Mouse (Mus musculus) heart, adult 2 months (tissue): ENCODE data around the gene Rhobtb1. TPM values are rescaled to one million over a fixed set of nuclear protein-coding genes. Genes with fewer than 3 reads are reported as not detected.

ENCODE experiments used
- DNase-seq, 2 experiments: peaks; one replicate each; pipeline ENCODE4 v3.0.0; 2021
- H3K27ac ChIP-seq: fragments of 200-600 bp; 2 replicates; pipeline ENCODE4 v1.8.1; 2022
- H3K27me3 ChIP-seq: fragments of 200-500 bp; 2 replicates; pipeline ENCODE4 v1.6.1; 2012; ENCODE audit warnings: mild to moderate bottlenecking, low read length, inconsistent platforms, mixed read lengths; ENCODE audit not compliant: control insufficient read depth, insufficient read depth
- H3K36me3 ChIP-seq: fragments of 200-500 bp; 2 replicates; pipeline ENCODE4 v1.6.1; 2012; ENCODE audit warnings: low read length, inconsistent platforms; ENCODE audit not compliant: control insufficient read depth, insufficient read depth
- H3K4me1 ChIP-seq: fragments of 200-500 bp; 2 replicates; pipeline ENCODE4 v1.6.1; 2011; ENCODE audit warnings: low read length; ENCODE audit not compliant: control insufficient read depth, insufficient read depth
- H3K4me3 ChIP-seq: fragments of 200-600 bp; 2 replicates; pipeline ENCODE4 v1.8.1; 2022
- H3K79me2 ChIP-seq: fragments of 200-500 bp; replicated peaks from 2 replicates; pipeline ENCODE4 v1.6.1; 2012; ENCODE audit warnings: mild to moderate bottlenecking, inconsistent platforms, low read length, moderate library complexity, mixed read lengths; ENCODE audit not compliant: control insufficient read depth, insufficient read depth
- H3K9ac ChIP-seq: fragments of 200-500 bp; 2 replicates; pipeline ENCODE4 v1.6.1; 2012; ENCODE audit warnings: low read depth, mild to moderate bottlenecking, control low read depth, inconsistent platforms, low read length, mixed read lengths
- CTCF ChIP-seq: fragments of 200-600 bp; IDR thresholded peaks from 2 replicates; pipeline ENCODE4 v1.8.1; 2022; ENCODE audit warnings: antibody characterized with exemption, mild to moderate bottlenecking, moderate library complexity
- EP300 ChIP-seq: fragments of 200-500 bp; IDR thresholded peaks from 2 replicates; pipeline ENCODE4 v1.6.1; 2011; ENCODE audit warnings: low read depth, low read length, control low read depth; ENCODE audit not compliant: insufficient read depth
- POLR2A ChIP-seq: fragments of 200-500 bp; IDR thresholded peaks from 2 replicates; pipeline ENCODE4 v1.6.1; 2011; ENCODE audit warnings: mild to moderate bottlenecking, low read depth, low read length, control low read depth; ENCODE audit not compliant: insufficient read depth
- WGBS: fragments of 180-500 bp; shearing (Covaris S2); methylation state at CpG from one replicate; pipeline ENCODE4 v1.1.7; 2018; 5-methylcytosine and 5-hydroxymethylcytosine counted together
- intact Hi-C: fragments of 180-260 bp; cut with DNase I; formaldehyde crosslinking; loops from one replicate; pipeline ENCODE4 v1.15.1; 2025
- polyA plus RNA-seq: library from polyadenylated mRNA; depleted of rRNA; stranded (reverse); fragments of >200 nt; gene quantifications from 2 replicates; pipeline ENCODE4 v1.2.3, GENCODE M21; 2012
- total RNA-seq, 2 experiments: library from RNA; stranded (reverse); gene quantifications; 2 replicates each; pipeline ENCODE4 v1.2.3; 2021

Gene Rhobtb1
- total and polyA plus RNA-seq, 3 experiments = 65.5 to 160 (median 123) TPM

DNA sequence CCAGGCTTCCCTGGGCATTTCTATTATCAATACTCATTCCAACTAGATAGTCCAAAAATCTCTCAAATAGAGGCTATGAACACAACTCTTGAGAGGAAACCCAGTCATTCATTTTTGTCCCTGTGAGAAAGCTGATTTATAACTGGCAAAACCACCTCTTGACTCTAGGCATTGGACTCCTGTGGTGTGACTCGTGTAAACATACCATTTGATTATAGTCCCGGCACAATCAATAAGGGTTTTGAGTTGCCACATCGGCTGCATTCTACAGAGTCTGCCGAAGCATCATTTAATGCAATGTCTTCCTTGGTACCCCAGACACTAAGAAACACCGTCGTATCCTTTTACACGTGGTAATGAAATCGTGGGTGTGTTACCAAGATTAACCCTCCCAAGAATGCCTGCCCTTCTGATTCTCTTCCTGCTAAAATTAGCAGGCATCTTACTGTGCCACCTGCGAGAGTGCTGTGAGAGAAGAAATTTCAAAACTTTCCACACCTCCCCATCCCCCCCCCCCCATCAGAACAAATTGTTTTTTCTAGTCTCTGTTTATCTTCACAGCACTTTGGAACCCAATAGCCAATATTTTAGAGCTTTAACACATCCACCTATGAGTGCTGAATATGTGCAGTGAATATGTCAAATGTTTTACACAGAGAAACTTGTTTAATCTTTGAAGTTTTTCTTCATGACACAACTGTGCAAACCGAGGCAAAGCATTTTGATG is 39.4 kb downstream of the Rhobtb1 start:
- Histone ChIP-seq H3K4me1 (no peaks in the 10 kb centered on the region), H3K27me3 (no peaks in the 10 kb centered on the region), H3K27ac (no peak overlapping the region), H3K36me3 (no peaks in the 10 kb centered on the region), H3K9ac (no peak overlapping the region), H3K4me3 (no peak overlapping the region), H3K79me2 (no peaks in the 10 kb centered on the region)
- 70% methylated on average over 10 of the region's 10 CpGs for WGBS
- intact Hi-C loops = no loop called here
- TF ChIP-seq POLR2A = no peak
- TF ChIP-seq CTCF = no peak
- TF ChIP-seq EP300 = no peak
- no peak for DNase-seq

DNA sequence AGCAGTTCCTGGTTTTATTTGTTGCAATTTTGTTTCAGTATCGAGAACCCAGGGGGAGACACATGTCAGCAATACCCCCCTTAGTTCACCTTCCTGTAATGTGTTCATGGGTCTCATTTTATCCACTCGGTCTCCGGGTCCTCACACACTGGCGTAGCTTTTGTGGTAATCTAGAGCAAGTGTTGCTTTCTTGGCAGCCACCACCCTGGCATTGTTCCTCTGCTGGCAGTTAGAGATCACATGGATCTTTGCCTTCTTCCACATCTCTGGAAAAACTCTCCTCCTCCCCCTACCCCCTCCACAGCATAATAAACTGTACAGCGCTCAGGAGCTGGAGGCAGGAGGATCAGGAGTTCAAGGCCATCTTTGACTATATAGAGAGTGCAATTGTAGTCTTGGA is 41.0 kb downstream of the Rhobtb1 start:
- WGBS = 52% methylated on average over 5 of the region's 5 CpGs

DNA sequence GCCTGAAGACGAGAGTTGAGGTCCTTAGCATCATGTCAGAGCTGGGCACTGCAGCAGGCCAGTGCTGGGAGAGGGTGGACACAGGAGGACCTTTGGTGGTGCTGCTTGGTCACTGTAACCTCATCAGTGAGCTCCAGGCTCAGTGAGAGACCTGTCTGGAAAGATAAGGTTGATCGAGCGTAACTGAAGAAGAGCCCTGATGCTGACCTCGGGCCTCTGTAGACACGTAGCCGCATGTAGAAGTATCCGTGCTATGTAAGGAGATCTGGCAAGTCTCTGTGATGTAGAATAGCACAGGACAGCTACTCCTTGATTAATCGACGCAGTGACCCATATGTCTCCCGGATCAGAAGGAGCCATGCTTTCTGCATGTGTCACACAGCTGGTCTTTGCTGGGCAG is 42.5 kb downstream of the Rhobtb1 start:
- Histone ChIP-seq H3K9ac (no peak overlapping the region), H3K27ac (no peak overlapping the region), H3K27me3 (no peaks in the 10 kb centered on the region), H3K36me3 (no peaks in the 10 kb centered on the region), H3K4me3 (no peak overlapping the region), H3K79me2 (no peaks in the 10 kb centered on the region), H3K4me1 (no peaks in the 10 kb centered on the region)
- TF ChIP-seq POLR2A = no peak
- TF ChIP-seq CTCF = no peak
- TF ChIP-seq EP300 = no peak
- intact Hi-C loops = no loop called here
- WGBS = 90% methylated on average over 10 of the region's 10 CpGs
- DNase-seq = no peak

More for the DNA sequence above, 41.0 kb downstream of the Rhobtb1 start:
- H3K27ac ChIP-seq = no peak overlapping the region
- H3K36me3 ChIP-seq = no peaks in the 10 kb centered on the region
- TF ChIP-seq CTCF (no peak), EP300 (no peak), POLR2A (no peak)
- H3K4me3 ChIP-seq = no peak overlapping the region
- intact Hi-C loops = no loop called here
- no peak overlapping the region for H3K9ac ChIP-seq
- H3K27me3 ChIP-seq = no peaks in the 10 kb centered on the region
- H3K79me2 ChIP-seq = no peaks in the 10 kb centered on the region
- H3K4me1 ChIP-seq = no peaks in the 10 kb centered on the region
- peak in 1 of 2 experiments; percentile 10 for DNase-seq

DNA sequence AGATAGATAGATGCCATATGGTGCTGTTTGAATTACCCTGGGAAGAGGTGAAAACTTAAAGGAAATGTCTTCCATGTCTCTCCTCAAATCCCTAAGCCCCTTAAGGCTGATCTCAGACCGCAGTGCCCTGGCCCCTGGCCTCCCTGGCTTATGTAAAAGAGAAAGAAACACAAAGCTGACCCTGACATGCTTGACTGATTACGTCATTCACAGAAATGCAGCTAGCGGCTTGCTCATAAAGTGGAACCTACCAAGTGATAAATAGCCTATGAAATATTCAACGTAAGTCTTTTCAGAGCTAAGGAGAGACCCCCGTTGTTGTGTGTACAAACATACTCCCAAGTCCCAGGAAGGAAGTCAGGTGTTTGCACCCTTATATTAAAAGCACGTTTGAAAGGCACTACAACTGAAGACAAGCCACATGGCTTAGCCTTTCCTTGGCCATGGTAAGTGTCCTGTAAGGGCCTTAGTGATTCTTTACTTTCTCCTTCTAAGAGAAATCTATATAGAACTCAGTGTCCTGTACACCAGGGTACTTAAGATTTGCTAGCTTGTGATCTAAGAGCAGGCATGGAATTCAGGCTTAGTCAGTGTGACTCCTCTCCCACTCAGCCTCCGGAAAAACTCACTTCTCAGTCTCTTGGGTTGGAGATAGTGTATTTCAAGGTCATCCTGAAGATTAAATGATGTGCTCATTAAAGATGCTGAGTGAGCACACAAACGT is 53.6 kb downstream of the Rhobtb1 start:
- no peak for DNase-seq
- Histone ChIP-seq H3K4me3 (no peak overlapping the region), H3K27ac (no peak overlapping the region), H3K4me1 (no peaks in the 10 kb centered on the region; the same call in 1 of the 2 replicates), H3K36me3 (no peaks in the 10 kb centered on the region), H3K9ac (no peak overlapping the region), H3K79me2 (no peaks in the 10 kb centered on the region), H3K27me3 (no peaks in the 10 kb centered on the region)
- intact Hi-C loops = no loop called here
- 17% methylated on average over 8 of the region's 8 CpGs for WGBS
- TF ChIP-seq EP300 (no peak), CTCF (no peak), POLR2A (no peak)

DNA sequence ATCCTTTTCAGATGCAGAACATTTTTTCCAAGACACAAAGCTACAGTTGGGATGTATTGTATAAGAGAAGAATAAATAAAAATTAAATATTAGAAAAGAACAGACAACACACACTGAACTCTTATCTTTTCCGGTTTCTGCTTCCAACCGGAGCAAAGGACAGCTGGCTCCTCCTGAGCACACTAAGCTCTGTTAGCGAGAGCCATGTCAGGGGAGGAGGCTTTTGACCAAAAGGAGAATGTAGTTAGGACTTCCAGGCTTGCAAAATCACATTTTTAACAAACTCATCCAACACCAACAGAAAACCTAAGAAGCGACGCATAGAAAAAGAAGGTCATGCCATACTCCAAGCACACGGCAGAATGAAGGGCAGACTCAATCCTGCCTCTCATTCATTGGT is 54.8 kb downstream of the Rhobtb1 start:
- 60% methylated on average over 6 of the region's 6 CpGs for WGBS
- H3K9ac ChIP-seq = no peak overlapping the region
- no peaks in the 10 kb centered on the region for H3K79me2 ChIP-seq
- DNase-seq = no peak
- no peaks in the 10 kb centered on the region for H3K27me3 ChIP-seq
- no peaks in the 10 kb centered on the region; the same call in 1 of the 2 replicates for H3K4me1 ChIP-seq
- no peaks in the 10 kb centered on the region for H3K36me3 ChIP-seq
- TF ChIP-seq POLR2A = no peak
- no peak for TF ChIP-seq CTCF
- TF ChIP-seq EP300 = no peak
- intact Hi-C loops = no loop called here
- no peak overlapping the region for H3K27ac ChIP-seq
- H3K4me3 ChIP-seq = no peak overlapping the region

DNA sequence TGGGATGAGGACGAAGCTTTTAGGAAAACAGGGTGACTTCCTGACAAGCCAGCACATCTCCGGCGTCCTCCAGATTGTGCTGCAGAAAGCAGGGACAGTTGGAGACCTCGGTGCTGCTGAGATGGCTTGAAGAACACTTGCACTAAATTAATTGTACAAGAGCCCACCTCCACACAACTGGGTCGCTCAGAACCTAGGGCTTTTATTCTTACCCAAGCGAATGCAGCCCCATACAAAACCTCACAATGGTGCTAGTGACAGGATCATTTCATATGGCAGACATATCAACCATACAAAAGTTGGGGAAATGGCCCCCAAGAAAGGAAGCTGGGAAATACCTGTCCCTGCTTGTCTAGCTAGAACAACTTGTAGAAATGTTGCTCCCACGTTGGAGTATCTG is 56.2 kb downstream of the Rhobtb1 start:
- H3K9ac ChIP-seq = no peak overlapping the region
- peaks cover 5% of the 10 kb centered on the region for H3K4me1 ChIP-seq
- DNase-seq = no peak
- TF ChIP-seq EP300 (no peak), POLR2A (no peak), CTCF (no peak)
- no peaks in the 10 kb centered on the region for H3K79me2 ChIP-seq
- no peaks in the 10 kb centered on the region for H3K36me3 ChIP-seq
- WGBS = 70% methylated on average over 7 of the region's 7 CpGs
- H3K27me3 ChIP-seq = no peaks in the 10 kb centered on the region
- H3K27ac ChIP-seq = no peak overlapping the region
- H3K4me3 ChIP-seq = no peak overlapping the region
- intact Hi-C loops = no loop called here
